Mouse (Mus musculus) fibroblast of lung, adult 2 months (primary cell): ENCODE results near the gene Gm28374.
A peak's percentile ranks its signal among the peaks of the same experiment; 100 is the strongest.

Experiments used
- DNase-seq: peaks from one replicate; pipeline ENCODE4 v3.0.0-alpha.2; 2011; ENCODE audit warnings: low read depth

Gene Gm28374

DNA sequence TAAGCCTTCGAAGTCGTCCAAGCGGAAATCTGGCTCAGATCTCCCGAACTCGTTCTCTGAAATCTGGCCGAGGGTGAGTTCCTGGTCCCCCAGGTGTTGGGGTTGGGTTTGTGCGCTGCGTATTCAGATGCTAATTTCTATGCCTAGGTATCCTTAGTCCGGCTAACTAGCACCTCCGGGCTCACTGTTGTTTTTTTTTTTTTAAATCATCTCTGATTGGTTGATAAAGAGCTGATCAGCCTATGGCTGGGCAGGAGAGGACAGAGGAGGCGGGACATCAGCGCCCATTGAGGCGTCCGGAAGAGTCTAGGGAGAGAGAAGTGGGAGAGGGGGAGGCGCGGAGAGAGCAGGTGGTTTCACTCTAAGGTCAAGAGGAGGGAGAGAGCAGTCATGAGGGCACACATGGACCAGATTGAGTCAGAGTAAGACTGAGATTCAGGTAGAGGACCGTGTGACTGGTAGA lies 3.4 kb upstream of the Gm28374 start:
- DNase-seq, result no peak

DNA sequence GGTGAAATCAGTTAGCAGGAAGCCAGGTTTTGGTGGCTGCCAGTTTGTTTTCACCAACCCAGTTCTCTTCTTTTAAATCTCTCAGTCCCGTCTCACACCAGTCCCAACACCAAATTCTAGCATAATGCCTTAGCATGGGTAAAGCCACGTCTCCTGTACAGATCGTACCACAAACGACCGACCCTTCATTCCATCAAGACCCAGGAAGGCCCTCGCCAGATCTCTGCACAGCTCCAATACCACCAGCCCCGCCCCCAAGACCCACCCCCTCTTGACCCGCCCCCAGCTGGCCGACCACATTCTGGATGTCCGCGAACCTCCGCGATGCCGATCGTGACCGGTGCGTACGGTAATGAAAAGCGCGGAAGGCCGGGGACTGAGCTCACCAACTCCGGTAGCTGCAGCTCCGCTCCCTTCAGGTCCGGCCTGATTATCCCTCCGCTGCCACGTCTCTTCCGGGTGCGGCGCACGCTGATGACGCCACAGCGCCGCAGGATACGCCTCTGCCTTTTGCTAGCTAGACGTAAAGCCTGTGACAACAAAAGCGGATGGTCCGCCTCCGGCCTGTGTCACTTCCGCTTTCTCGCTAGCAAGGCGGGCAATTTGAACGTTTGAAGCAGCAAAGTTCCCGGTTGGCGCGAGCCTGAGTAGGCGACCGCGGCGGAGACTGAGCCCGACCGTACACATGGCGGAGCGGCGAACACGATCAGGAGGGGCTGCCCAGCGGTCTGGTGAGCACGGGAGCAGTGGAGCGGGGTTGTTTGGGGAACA lies 2.6 kb upstream of the Gm28374 start, which contains the start of the genes Zfpl1 and Cdca5:
Gene Zfpl1 (minus strand): TSS at position 479 of the 771 bp plus-strand sequence.
Gene Cdca5 (plus strand): TSS at position 506 of the 771 bp plus-strand sequence.
- peak; percentile 92 for DNase-seq

DNA sequence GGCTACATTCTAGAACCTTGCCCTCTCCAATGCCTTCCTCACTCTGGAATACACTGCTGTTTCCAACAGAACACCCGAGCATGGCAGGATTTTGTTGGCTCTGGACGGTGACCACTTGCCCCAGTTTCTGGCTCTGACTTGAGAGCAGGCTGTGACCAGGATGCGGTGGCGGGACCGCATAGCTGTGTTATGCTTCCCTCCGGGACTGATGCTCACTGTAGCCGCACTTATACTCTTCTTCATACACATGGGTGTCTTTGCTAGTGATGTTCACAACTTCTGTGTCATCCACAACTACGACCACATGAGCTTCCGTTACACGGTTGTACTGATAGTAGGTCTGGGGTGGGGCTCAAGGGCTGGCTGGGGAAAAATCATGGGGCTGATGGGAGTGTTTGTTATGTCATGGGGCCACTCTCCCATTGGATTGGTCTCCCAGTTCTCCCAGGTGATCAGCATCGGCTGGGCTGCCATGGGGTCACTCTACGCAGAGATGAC lies 2.0 kb downstream of the Gm28374 start, which contains the start of gene Tmem262:
Gene Tmem262 (plus strand): TSS at position 51 of the 498 bp plus-strand sequence.
- no peak for DNase-seq

DNA sequence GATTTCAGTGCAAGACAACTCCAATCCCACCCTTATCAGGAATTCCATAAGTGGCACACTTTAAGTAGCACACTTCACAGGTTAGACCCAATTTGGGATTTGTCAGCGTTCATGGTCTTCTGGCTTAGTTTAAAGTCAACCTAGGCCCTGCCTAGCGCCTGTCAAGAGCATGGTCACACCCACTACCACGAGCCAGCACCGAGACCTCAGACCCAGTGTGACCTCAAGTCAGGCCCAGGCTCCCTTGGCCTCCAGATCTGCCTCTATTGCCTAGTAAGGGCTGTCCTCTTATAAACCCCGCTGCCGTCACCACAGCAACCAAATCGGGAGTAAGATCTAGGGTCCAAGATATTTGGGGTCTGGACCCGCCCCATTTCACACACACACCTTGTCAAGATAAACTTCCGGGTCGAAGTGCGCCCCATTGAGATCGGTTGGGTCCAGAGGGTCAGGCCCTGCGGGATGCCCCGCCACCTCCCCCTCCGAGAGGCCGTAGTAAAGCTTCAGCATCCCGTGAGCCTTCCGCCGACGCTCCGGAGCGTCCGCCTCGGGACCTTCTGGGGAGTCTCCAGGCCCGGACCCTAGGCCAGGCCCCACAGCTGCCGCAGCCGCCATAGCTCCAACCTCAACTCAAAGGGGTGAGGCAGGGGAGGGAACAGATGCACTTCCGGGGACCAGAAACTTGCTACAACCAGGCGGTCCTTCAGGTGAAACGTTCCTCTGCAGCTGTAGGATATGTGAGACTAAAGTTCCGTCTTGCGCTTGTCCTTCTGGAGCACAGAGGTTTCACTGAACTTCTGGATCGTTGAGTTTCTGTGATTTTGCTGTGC lies 5.3 kb downstream of the Gm28374 start, which contains the start of gene Vps51:
Gene Vps51 (minus strand): TSS at position 668 of the 830 bp plus-strand sequence.
- peak; percentile 87 for DNase-seq

DNA sequence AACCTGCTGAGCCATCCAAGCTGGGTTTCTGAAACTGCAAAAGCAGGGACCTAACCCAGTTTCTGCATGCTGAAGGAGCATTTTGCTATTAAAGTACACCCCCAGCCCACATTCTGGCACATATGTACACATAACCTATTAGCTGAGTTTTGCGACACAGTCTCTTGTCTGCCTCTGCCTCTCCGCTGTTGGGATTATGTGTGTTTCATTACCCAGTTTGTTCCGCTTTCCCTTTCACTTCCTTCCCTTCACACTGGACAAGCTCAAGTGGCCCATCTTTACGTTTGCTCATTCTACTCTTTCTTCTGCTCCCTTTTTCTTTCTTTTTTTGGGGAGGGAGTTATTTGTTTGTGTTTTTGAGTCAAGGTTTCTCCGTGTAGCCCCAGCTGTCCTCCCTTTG lies 8.2 kb downstream of the Gm28374 start:
- DNase-seq, result no peak

DNA sequence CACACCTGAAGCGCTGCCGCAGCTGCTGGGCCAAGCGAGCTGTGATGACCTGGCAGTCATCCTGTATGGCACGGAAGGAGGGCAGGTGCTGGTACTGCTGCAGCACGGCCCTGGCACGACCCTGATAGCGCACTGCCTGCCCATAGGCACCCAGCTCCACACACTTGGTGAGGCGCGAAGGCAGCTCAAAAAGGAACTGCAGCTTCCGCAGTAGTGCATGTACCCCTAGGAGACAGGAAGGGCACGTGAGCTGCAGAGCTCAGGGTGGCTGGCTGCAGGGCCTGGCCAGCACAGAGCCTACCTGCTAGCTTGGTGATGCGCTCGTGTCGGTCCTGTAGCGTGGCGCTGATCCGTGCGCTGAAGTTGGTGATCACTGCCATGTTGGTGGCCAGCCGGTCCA lies 10.8 kb downstream of the Gm28374 start:
- no peak for DNase-seq

DNA sequence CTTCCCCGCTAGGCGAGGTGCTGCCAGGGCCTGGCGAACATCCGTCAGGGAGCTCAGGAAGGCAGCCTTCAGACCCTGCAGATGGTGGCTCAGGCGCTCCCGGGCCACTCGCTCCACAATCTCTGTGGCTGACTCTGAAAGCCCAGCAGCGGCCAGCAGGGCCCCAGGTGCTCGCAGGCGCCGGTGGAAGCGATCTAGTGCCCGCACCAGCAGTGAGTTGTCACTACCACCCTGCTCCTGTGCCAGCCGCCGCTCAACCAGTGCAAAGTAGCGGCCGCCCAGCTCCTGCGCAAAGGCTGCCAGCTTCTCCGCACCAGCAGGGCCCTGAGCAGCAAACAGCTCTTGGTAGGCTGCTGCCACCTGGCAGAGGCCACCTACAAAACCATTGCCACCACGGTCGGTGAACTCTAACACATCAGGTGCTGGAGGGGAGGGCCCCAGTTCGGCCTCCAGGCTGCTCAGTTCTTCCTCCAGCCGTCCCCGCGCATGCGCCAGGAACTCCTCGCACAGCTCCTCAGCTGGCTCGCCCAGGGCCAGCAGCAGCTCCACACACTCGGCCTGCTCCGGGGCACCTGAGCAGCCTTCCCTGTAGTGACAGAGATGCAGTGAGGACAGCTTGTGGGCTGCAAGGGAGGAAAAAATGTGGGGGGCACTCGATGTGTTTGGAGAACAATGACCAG lies 11.3 kb downstream of the Gm28374 start:
- no peak for DNase-seq

DNA sequence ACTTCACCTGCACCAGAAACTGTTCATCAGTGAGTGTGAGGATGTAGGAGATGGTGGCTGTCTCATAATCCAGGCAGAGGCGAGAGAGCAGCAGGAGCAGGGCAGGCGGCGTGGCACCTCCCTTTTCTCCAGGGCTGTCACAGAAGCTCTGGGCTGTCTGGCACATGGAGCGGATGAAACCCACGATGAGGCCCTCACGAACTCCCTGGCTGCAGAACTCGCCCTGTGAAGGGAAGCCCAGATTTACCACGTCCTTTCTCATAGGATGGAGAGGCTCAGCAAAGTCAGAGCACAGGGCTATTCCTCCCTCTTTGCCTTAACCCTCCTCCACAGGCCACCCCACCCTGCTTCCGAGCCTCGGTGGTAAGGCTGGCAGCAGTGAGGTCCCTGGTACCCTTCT lies 12.2 kb downstream of the Gm28374 start:
- DNase-seq, result no peak

DNA sequence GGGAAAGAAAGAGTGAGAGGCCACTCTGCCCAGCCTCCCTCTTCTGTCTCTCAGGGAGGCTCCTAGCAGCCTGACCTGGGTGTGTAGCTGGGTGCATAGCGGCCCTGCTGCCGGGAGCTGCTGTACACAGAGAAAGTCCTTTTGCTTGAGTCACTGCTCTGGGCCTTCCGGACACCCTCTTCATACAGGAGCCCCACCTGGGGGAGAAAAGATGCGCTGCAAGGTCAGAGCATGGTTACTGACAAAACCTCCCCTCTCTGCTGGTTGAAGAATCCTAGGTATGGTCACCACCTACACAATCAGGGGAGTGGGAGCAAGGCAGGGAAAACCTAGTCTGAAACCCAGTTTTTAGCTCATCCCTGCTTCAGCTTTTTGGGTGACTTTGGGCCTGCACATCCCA lies 13.1 kb downstream of the Gm28374 start:
- DNase-seq, result no peak

DNA sequence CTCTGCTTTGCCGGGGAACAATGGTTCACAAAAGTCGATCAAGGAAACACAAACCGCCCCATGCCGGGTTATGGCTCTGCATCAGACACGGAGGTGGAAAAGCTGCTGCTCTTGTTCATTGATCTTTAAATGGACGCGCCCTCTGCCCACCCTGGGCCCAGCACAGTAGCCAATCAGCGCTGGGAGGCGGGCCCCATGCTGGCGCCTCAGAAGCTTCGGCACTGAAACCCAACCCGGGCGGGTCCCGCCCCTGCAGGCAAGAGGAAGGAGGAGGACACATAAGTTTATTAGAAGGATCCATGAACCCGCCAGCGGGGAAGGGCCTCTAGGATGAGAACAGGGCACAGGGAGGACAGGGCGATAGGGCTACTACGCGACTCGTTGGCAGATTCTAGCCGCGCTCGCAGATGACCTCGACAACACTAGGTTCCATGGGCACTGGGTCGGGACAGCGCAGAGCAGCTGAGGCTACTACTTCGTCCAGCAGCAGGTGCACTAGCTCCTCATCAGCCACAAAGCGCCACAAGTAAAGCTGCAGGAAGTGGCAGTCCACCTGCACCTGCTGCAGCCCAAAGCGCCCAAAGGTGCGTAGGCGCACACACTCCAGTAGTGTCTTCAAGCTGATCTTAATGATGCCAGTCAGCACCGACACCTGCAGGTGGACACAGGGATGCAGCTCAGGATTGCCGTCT lies 14.2 kb downstream of the Gm28374 start, which contains the start of gene Tm7sf2:
Gene Tm7sf2 (minus strand): TSS at position 650 of the 692 bp plus-strand sequence.
- DNase-seq, result no peak

DNA sequence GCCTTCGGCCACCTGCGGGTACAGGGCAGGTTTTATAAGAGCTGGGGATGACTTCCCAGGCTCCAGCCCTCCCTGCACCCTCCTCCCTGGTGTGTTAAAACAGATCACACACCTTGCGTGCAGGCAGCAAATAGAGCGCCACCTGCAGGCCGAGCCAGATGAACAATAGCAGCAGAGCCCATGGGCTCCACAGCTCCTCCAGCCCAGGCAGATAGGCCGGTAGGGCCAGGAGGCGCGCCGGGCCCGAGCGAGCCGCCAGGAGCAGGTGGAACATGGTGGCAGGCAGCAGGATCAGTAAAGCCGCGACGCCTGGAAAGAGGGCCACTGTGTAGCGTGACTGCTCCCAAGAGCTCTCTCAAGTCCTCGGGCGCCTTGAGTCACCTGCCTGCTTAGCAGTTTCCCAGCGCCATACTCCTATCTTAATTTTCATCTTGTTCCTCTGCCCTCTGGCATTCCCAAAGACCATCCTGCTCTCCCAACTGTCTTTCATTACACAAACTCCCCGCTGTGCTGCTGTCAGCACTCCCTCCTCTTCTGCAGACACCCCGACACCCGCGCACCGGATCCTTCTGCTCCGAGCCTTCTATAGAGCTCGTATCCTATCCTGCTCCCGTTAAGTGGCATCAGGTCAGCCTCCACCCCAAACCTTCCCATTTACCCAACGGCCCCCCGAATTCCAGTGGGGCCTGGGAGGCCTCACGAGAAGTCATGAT lies 14.9 kb downstream of the Gm28374 start:
- DNase-seq, result no peak

DNA sequence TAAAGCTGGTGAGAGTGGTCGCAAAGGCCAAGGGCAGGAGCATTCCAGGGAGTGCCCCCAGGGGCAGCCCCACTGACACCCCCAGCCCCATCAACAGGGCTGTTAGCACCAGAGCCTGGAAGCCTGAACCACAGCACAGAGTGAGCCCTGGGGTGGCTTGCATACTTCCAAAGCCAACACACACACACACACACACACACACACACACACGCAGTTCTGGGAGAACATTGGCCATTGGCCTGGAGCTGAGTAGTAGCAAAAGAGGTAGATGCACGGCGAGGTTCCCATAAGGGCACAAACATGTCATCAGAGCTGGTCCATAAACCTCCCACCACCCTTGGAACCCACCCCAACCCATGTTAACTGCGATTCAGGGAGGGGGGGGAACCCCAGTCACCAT lies 15.5 kb downstream of the Gm28374 start:
- no peak for DNase-seq

DNA sequence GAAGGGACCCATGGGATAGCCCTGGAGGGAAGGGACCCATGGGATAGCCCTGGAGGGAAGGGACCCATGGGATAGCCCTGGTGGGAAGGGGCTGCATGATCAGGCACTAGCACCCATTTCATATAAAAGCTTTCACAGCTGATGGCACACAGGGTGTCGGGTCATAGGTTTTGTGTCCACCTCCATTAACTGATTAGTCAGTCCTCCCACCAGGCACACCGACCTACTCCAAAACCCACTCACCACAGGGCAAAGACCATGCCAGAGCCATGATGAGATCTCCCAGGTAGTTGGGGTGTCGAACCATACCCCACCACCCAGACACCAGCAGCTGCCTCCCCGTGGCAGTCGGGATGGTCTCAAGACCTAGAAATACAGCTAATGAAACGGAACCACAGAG lies 19.0 kb downstream of the Gm28374 start:
- DNase-seq, result no peak

DNA sequence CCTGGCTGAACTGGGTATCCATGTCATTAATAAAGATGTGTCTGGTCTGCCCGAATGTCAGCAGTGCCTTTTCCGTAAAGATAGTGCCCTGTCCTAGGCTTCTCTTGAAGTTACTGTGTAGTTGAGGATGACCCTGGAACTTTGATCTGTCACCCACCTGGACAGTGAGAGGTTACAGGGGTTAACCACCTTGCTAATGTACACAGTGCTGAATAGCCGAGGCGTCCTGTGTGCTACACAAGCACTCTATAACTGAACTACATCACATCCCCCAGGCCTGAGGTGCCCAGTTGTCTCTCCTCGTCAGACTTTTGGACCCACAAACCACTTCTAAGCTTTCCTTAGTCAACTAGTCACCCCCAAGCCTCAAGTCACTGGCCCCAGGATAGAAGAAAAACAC lies 19.6 kb downstream of the Gm28374 start:
- no peak for DNase-seq

DNA sequence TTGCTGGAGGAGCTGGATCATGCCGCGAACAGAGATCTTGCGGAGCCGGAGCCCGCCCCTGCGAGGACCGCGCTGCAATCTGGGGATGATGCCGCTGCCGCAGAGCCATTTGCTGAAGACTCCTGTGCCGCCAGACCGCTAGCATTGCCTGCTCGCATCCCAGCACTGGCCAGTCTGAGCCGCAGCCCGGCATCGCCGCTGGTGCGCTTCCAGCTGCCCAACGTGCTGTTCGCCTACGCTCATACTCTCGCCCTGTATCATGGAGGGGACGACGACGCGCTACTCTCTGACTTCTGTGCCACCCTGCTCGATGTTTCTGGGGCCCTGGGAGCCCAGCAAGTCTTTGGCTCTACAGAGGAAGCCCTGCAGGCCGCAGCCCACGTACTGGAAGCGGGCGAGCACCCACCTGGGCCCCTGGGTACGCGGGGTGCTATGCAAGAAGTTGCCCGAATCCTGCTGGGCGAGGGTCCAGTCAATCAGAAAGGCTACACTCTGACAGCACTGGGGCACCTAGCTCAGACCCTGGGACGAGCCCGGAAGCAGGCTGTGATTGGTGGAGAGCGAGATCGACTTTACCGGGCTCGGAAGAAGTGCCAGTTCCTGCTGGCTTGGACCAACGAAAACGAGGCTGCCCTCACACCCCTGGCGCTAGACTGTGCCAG lies 20.3 kb downstream of the Gm28374 start:
- no peak for DNase-seq

DNA sequence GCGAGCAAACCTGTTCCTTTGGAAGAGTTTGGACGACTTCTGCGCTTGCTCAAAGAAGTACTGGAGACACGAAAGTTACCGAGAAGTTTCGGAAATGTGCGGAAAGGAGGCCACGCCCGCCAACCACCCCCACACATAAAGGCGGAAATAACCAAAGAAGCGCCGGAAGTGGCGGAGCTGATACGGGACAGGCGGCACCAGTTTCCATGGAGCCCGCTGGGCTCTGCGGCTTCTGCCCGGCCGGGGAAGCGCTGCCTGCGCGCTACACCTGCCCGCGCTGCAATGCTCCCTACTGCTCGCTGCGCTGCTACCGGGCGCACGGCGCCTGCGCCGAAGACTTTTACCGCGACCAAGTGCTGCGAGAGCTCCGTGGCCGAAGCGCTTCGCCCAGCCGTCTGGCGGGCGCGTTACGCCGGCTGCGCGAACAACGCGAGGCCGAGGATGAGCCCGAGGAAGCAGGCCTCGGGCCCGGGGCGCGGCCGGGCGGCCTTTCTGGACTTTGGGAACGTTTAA lies 21.0 kb downstream of the Gm28374 start, which contains the start of gene Znhit2:
Gene Znhit2 (plus strand): TSS at position 172 of the 513 bp plus-strand sequence.
- peak; percentile 91 for DNase-seq

DNA sequence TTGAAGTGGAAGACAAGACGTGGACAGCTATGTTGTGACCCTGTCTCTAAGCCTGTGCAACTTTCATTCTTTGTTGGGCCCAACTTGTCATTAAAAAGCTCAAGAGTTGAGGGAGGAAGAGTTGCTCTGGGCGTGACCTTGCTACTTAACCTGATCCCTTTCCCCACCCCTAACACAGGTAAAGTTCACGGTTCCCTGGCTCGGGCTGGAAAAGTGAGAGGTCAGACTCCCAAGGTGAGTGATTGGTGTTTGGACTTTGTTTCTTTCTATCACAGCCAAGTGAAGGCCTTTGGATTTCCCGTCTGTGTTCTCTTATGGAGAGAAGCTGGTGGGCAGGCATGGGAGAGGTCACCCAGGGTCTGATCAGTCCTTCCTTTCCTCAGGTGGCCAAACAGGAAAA lies 23.1 kb downstream of the Gm28374 start:
- DNase-seq, result no peak

DNA sequence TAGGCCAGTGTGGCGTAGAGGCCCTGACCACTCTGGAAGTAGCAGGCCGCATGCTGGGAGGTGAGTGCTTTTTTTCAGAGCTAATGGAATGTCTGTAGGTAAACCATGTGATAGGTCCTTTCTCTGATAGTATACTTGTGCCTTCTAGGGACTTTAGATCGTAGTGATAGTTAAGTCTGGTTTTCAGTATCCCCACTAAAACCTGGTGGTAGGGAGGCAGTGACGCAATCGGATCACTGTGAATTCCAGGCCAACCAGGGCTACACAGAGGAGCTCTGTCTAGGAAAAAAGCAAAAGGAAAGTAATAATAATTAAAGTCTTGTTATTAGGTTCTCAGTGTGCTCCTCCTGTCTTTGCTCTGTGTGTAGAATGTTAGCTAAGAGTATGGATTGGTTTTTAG lies 23.5 kb downstream of the Gm28374 start:
- no peak for DNase-seq

DNA sequence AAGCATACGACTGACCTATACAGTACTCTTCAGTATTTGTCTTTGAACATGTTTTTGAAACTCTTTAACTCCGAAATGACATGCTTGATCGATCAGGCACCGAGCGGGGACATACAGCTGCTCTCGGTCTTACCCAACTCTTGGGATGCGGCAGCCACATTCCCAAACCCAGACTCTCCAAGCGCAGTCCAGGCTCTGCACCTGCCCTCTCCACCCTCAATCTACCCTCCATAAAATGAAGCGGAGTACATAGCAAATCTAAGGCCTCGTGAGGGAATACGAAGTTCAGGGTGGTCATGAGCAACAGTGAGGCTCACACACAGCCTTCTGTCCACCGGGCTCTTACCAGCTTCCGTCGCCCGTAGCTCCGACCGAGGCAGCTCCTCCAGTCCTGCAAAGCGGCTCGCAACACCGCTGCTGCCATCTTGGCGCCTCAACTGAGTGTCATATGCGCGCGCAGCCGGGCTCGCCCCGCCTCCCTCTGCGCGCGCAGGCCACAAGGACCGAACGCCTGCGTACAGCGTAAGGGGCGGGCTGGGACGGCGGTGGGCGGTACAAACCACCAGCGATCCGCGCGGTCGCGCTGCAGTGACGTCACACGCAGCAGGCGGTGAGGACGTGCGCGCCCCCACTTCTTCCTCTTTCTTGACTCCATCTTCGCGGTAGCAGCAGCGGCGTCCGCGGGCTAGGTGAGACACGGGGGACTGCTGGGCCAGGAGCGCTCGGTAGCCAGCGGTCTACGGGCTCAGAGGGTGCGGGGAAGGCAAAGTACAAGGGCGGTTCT lies 24.6 kb downstream of the Gm28374 start, which contains the start of the genes Mrpl49 and Fau:
Gene Mrpl49 (minus strand): TSS at position 473 of the 784 bp plus-strand sequence.
Gene Fau (plus strand): TSS at position 532 of the 784 bp plus-strand sequence.
- peak; percentile 91 for DNase-seq
